Mouse (Mus musculus): ENCODE results near the gene Dscaml1. TPM values are rescaled to one million over a fixed set of nuclear protein-coding genes. Genes with fewer than 3 reads are reported as not detected.

Gene Dscaml1
- polyA plus RNA-seq, 1 experiment from 2014 or later, result 10.8 TPM

- H3K27ac ChIP-seq (ENCODE audit: low read depth, low read length), result no peak overlapping the region
- ATAC-seq, result no peak
- peaks cover 15% of the 10 kb centered on the region for H3K4me1 ChIP-seq (ENCODE audit: control insufficient read depth, insufficient read depth, low read depth, low read length)
Measured at GRCm38 (mm10) chr9:45501963-45502641, 75.7 kb downstream of the Dscaml1 start.

GRCm38 (mm10) chr9:45504977-45505376 is 78.5 kb downstream of the Dscaml1 start:
- H3K27ac ChIP-seq (ENCODE audit: low read depth, low read length), result no peak overlapping the region
- ATAC-seq, result no peak
- peak overlapping the region; percentile 15; the same call in 1 of the 2 replicates for H3K9ac ChIP-seq (ENCODE audit: low read depth, low read length)
- peaks cover 12% of the 10 kb centered on the region for H3K4me1 ChIP-seq (ENCODE audit: control insufficient read depth, insufficient read depth, low read depth, low read length)
- 56% methylated on average over 5 of the region's 5 CpGs for WGBS
- H3K4me2 ChIP-seq (ENCODE audit: low read length), result no peak overlapping the region
- no peak overlapping the region for H3K4me3 ChIP-seq (ENCODE audit: low read length)
- no peaks in the 10 kb centered on the region for H3K9me3 ChIP-seq (ENCODE audit: control insufficient read depth, low read length)
- H3K27me3 ChIP-seq (replicated peaks; ENCODE audit: control insufficient read depth, insufficient read depth, low read length), result no peaks in the 10 kb centered on the region
- H3K36me3 ChIP-seq (ENCODE audit: control insufficient read depth, insufficient read depth, low read length), result no peaks in the 10 kb centered on the region

More at GRCm38 (mm10) chr9:45501963-45502641, 75.7 kb downstream of the Dscaml1 start:
- WGBS, result 18% methylated on average over 14 of the region's 14 CpGs
- no peaks in the 10 kb centered on the region for H3K36me3 ChIP-seq (ENCODE audit: control insufficient read depth, insufficient read depth, low read length)
- H3K27me3 ChIP-seq (replicated peaks; ENCODE audit: control insufficient read depth, insufficient read depth, low read length), result no peaks in the 10 kb centered on the region
- no peak overlapping the region for H3K4me2 ChIP-seq (ENCODE audit: low read length)
- no peak overlapping the region for H3K9ac ChIP-seq (ENCODE audit: low read depth, low read length)
- H3K9me3 ChIP-seq (ENCODE audit: control insufficient read depth, low read length), result no peaks in the 10 kb centered on the region
- H3K4me3 ChIP-seq (ENCODE audit: low read length), result no peak overlapping the region

GRCm38 (mm10) chr9:45505487-45505939 is 79.1 kb downstream of the Dscaml1 start:
- H3K27ac ChIP-seq (ENCODE audit: low read depth, low read length), result no peak overlapping the region
- H3K9me3 ChIP-seq (ENCODE audit: control insufficient read depth, low read length), result no peaks in the 10 kb centered on the region
- peaks cover 12% of the 10 kb centered on the region for H3K4me1 ChIP-seq (ENCODE audit: control insufficient read depth, insufficient read depth, low read depth, low read length)
- ATAC-seq, result peak; percentile 71
- H3K27me3 ChIP-seq (replicated peaks; ENCODE audit: control insufficient read depth, insufficient read depth, low read length), result no peaks in the 10 kb centered on the region
- H3K9ac ChIP-seq (ENCODE audit: low read depth, low read length), result no peak overlapping the region
- H3K36me3 ChIP-seq (ENCODE audit: control insufficient read depth, insufficient read depth, low read length), result no peaks in the 10 kb centered on the region
- H3K4me2 ChIP-seq (ENCODE audit: low read length), result no peak overlapping the region
- WGBS, result 47% methylated on average over 4 of the region's 4 CpGs
- H3K4me3 ChIP-seq (ENCODE audit: low read length), result no peak overlapping the region

- 40% methylated on average over 9 of the region's 9 CpGs for WGBS
- no peaks in the 10 kb centered on the region for H3K9me3 ChIP-seq (ENCODE audit: control insufficient read depth, low read length)
- no peak overlapping the region for H3K4me2 ChIP-seq (ENCODE audit: low read length)
- no peaks in the 10 kb centered on the region for H3K36me3 ChIP-seq (ENCODE audit: control insufficient read depth, insufficient read depth, low read length)
- no peak overlapping the region for H3K9ac ChIP-seq (ENCODE audit: low read depth, low read length)
- no peaks in the 10 kb centered on the region for H3K27me3 ChIP-seq (replicated peaks; ENCODE audit: control insufficient read depth, insufficient read depth, low read length)
- no peak overlapping the region for H3K4me3 ChIP-seq (ENCODE audit: low read length)
- H3K27ac ChIP-seq (ENCODE audit: low read depth, low read length), result no peak overlapping the region
- H3K4me1 ChIP-seq (ENCODE audit: control insufficient read depth, insufficient read depth, low read depth, low read length), result peaks cover 10% of the 10 kb centered on the region
- ATAC-seq, result no peak
Measured at GRCm38 (mm10) chr9:45507482-45507881, 81.1 kb downstream of the Dscaml1 start.

- H3K9ac ChIP-seq (ENCODE audit: low read depth, low read length), result no peak overlapping the region
- no peaks in the 10 kb centered on the region for H3K9me3 ChIP-seq (ENCODE audit: control insufficient read depth, low read length)
- no peak overlapping the region for H3K4me3 ChIP-seq (ENCODE audit: low read length)
- H3K27me3 ChIP-seq (replicated peaks; ENCODE audit: control insufficient read depth, insufficient read depth, low read length), result no peaks in the 10 kb centered on the region
- H3K4me2 ChIP-seq (ENCODE audit: low read length), result no peak overlapping the region
- H3K4me1 ChIP-seq (ENCODE audit: control insufficient read depth, insufficient read depth, low read depth, low read length), result peaks cover 3% of the 10 kb centered on the region; the same call in 1 of the 2 replicates
- H3K27ac ChIP-seq (ENCODE audit: low read depth, low read length), result no peak overlapping the region; the same call in 1 of the 2 replicates
- WGBS, result 44% methylated on average over 10 of the region's 10 CpGs
- no peaks in the 10 kb centered on the region for H3K36me3 ChIP-seq (ENCODE audit: control insufficient read depth, insufficient read depth, low read length)
- no peak for ATAC-seq
Measured at GRCm38 (mm10) chr9:45510806-45511546, 84.5 kb downstream of the Dscaml1 start.

- H3K27ac ChIP-seq (ENCODE audit: low read depth, low read length), result no peak overlapping the region
- WGBS, result 65% methylated on average over 11 of the region's 11 CpGs
- ATAC-seq, result peak; percentile 48; the same call in 1 of the 2 replicates
Measured at GRCm38 (mm10) chr9:45517993-45518705, 91.7 kb downstream of the Dscaml1 start.

GRCm38 (mm10) chr9:45519841-45520240 is 93.4 kb downstream of the Dscaml1 start:
- 77% methylated on average over 6 of the region's 6 CpGs for WGBS
- H3K9ac ChIP-seq (ENCODE audit: low read depth, low read length), result no peak overlapping the region
- no peaks in the 10 kb centered on the region; the same call in 1 of the 2 replicates for H3K4me1 ChIP-seq (ENCODE audit: control insufficient read depth, insufficient read depth, low read depth, low read length)
- no peaks in the 10 kb centered on the region for H3K27me3 ChIP-seq (replicated peaks; ENCODE audit: control insufficient read depth, insufficient read depth, low read length)
- H3K27ac ChIP-seq (ENCODE audit: low read depth, low read length), result no peak overlapping the region
- ATAC-seq, result no peak
- H3K4me2 ChIP-seq (ENCODE audit: low read length), result no peak overlapping the region
- no peak overlapping the region for H3K4me3 ChIP-seq (ENCODE audit: low read length)
- H3K36me3 ChIP-seq (ENCODE audit: control insufficient read depth, insufficient read depth, low read length), result no peaks in the 10 kb centered on the region
- no peaks in the 10 kb centered on the region for H3K9me3 ChIP-seq (ENCODE audit: control insufficient read depth, low read length)

More at GRCm38 (mm10) chr9:45517993-45518705, 91.7 kb downstream of the Dscaml1 start:
- no peaks in the 10 kb centered on the region; the same call in 1 of the 2 replicates for H3K4me1 ChIP-seq (ENCODE audit: control insufficient read depth, insufficient read depth, low read depth, low read length)
- no peaks in the 10 kb centered on the region for H3K36me3 ChIP-seq (ENCODE audit: control insufficient read depth, insufficient read depth, low read length)
- no peaks in the 10 kb centered on the region for H3K27me3 ChIP-seq (replicated peaks; ENCODE audit: control insufficient read depth, insufficient read depth, low read length)
- H3K4me3 ChIP-seq (ENCODE audit: low read length), result no peak overlapping the region
- H3K4me2 ChIP-seq (ENCODE audit: low read length), result no peak overlapping the region
- H3K9ac ChIP-seq (ENCODE audit: low read depth, low read length), result no peak overlapping the region
- H3K9me3 ChIP-seq (ENCODE audit: control insufficient read depth, low read length), result no peaks in the 10 kb centered on the region

- Histone ChIP-seq H3K4me2 (ENCODE audit: low read length) (no peak overlapping the region), H3K27ac (ENCODE audit: low read depth, low read length) (no peak overlapping the region), H3K36me3 (ENCODE audit: control insufficient read depth, insufficient read depth, low read length) (no peaks in the 10 kb centered on the region), H3K9me3 (ENCODE audit: control insufficient read depth, low read length) (no peaks in the 10 kb centered on the region), H3K4me3 (ENCODE audit: low read length) (no peak overlapping the region), H3K4me1 (ENCODE audit: control insufficient read depth, insufficient read depth, low read depth, low read length) (no peaks in the 10 kb centered on the region), H3K9ac (ENCODE audit: low read depth, low read length) (no peak overlapping the region), H3K27me3 (replicated peaks; ENCODE audit: control insufficient read depth, insufficient read depth, low read length) (no peaks in the 10 kb centered on the region)
- ATAC-seq, result no peak
- WGBS, result 69% methylated on average over 3 of the region's 3 CpGs
Measured at GRCm38 (mm10) chr9:45522866-45523265, 96.4 kb downstream of the Dscaml1 start.

GRCm38 (mm10) chr9:45524505-45524904 is 98.1 kb downstream of the Dscaml1 start:
- Histone ChIP-seq H3K9me3 (ENCODE audit: control insufficient read depth, low read length) (no peaks in the 10 kb centered on the region), H3K9ac (ENCODE audit: low read depth, low read length) (no peak overlapping the region), H3K27me3 (replicated peaks; ENCODE audit: control insufficient read depth, insufficient read depth, low read length) (no peaks in the 10 kb centered on the region), H3K4me2 (ENCODE audit: low read length) (no peak overlapping the region), H3K4me3 (ENCODE audit: low read length) (no peak overlapping the region), H3K27ac (ENCODE audit: low read depth, low read length) (no peak overlapping the region), H3K36me3 (ENCODE audit: control insufficient read depth, insufficient read depth, low read length) (no peaks in the 10 kb centered on the region), H3K4me1 (ENCODE audit: control insufficient read depth, insufficient read depth, low read depth, low read length) (no peaks in the 10 kb centered on the region; the same call in 1 of the 2 replicates)
- 71% methylated on average over 8 of the region's 8 CpGs for WGBS
- ATAC-seq, result no peak

All from hindbrain, embryonic 16.5 days (tissue).